Mouse (Mus musculus) brain, embryonic 14.5 days (tissue): ENCODE data around the gene Mbnl2.

Source experiments
- CTCF ChIP-seq: fragments of 200-500 bp; IDR thresholded peaks from 2 replicates; pipeline ENCODE4 v1.5.1; 2012; ENCODE audit warnings: inconsistent platforms, mild to moderate bottlenecking, moderate library complexity, borderline replicate concordance; ENCODE audit not compliant: insufficient read depth, insufficient read length; ENCODE audit errors: extremely low read depth
- POLR2A ChIP-seq: fragments of 200-500 bp; IDR thresholded peaks from 2 replicates; pipeline ENCODE4 v1.6.1; 2012; ENCODE audit warnings: mild to moderate bottlenecking, inconsistent platforms, borderline replicate concordance; ENCODE audit not compliant: poor library complexity, insufficient read depth, insufficient read length, severe bottlenecking; ENCODE audit errors: extremely low read depth

DNA sequence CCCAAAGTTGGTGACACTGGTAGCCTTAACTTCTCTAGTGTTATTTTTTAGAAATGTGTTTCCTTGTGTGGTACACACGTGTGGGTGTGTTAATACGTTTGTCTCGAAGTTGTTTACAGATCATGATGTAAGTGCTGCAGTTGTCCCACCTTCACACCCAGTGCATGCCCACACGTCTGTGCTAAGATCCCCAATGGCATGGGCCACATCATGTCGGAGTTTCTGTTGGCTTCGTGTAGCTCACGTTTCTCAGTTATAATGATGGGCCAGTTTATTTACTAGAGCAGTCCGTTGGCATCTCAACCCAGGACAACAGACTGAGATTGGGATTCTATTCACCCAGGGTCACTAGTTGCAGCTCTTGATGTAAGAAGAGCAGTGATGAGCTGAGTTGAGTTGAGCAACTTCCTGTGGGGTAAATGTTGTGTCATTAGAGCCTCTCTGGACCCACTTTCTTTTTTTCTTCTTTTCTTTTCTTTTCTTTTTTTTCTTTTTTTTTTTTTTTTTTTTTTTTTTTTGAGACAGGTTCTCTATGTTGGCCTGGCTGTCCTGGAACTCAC, 205.0 kb downstream of the Mbnl2 start:
- TF ChIP-seq POLR2A = no peak
- no peak for TF ChIP-seq CTCF
